Mouse (Mus musculus) G1E (cell line): ENCODE measurements around the gene Thy1.

Experiments
- CTCF ChIP-seq: IDR thresholded peaks from 2 replicates; pipeline ENCODE4 v1.5.1; 2012; ENCODE audit warnings: low read depth, low read length, inconsistent platforms, mixed read lengths
- GATA1 ChIP-seq: IDR thresholded peaks from 2 replicates; pipeline ENCODE4 v1.6.1; 2012; ENCODE audit warnings: borderline replicate concordance, low read length, inconsistent platforms, mixed read lengths
- TAL1 ChIP-seq: conservative IDR thresholded peaks from 2 replicates; pipeline ENCODE4 v1.6.1; 2012; ENCODE audit warnings: low read depth, low read length, inconsistent platforms, mixed read lengths

DNA sequence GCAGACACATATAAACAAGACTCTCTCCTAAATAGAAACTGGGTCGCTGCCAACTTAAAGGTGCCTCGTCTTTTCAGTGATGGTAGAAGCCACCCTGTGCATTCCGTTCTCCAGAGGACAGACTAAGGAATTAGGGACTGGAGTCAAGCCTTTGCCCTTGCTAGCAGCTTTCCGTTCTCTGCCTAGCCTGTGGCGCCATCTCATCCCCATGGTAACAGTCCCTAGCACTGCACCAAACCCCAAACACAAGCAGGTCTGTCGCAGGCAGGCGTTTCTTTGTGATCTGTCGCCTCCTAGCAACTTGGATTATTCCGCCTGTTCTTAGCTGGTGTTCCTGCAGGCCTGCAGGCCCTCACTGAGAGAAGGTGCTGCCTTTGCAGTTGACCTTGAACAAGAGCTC, 53.4 kb downstream of the Thy1 start:
- TF ChIP-seq CTCF: no peak
- TF ChIP-seq TAL1: no peak
- no peak for TF ChIP-seq GATA1
